Mouse (Mus musculus): Measurements from ENCODE around the gene Ms4a15.

GRCm38 (mm10) chr19:10930641-10931040, 62.4 kb downstream of the Ms4a15 start:
- TF ChIP-seq MAX (IDR thresholded peaks at IDR 0.05) = no peak
- TF ChIP-seq CTCF (IDR thresholded peaks at IDR 0.05; ENCODE audit: control insufficient read depth, insufficient read depth, insufficient read length) = no peak
- TF ChIP-seq USF1 (IDR thresholded peaks at IDR 0.05; ENCODE audit: low read depth) = no peak
